Mouse (Mus musculus) neural tube, embryonic 12.5 days (tissue): Measurements from ENCODE around the gene Borcs7. TPM values are rescaled to one million over a fixed set of nuclear protein-coding genes. Genes with fewer than 3 reads are reported as not detected.

Experiments
- ATAC-seq: fragments of 200-750 bp; cut with Nextera tagmentation; 2 replicates; pipeline ENCODE4 v1.8.0; 2017; ENCODE audit warnings: low read depth, mild to moderate bottlenecking, moderate TSS enrichment, moderate library complexity; ENCODE audit not compliant: low FRiP score
- H3K27ac ChIP-seq: fragments of 300-500 bp; sonication (generic); 2 replicates; pipeline ENCODE4 v1.5.1; 2016
- H3K27me3 ChIP-seq: fragments of 300-500 bp; sonication (generic); replicated peaks from 2 replicates; pipeline ENCODE4 v1.6.1; 2016; ENCODE audit warnings: mild to moderate bottlenecking
- H3K36me3 ChIP-seq: fragments of 300-500 bp; sonication (generic); 2 replicates; pipeline ENCODE4 v1.6.1; 2016; ENCODE audit warnings: mild to moderate bottlenecking
- H3K4me1 ChIP-seq: fragments of 300-500 bp; sonication (generic); 2 replicates; pipeline ENCODE4 v1.6.1; 2016
- H3K4me2 ChIP-seq: fragments of 300-500 bp; sonication (generic); replicated peaks from 2 replicates; pipeline ENCODE4 v1.6.1; 2016; ENCODE audit warnings: mild to moderate bottlenecking
- H3K4me3 ChIP-seq: fragments of 300-500 bp; sonication (generic); 2 replicates; pipeline ENCODE4 v1.5.1; 2016
- H3K9ac ChIP-seq: fragments of 300-500 bp; sonication (generic); 2 replicates; pipeline ENCODE4 v1.6.1; 2016; ENCODE audit warnings: mild to moderate bottlenecking
- H3K9me3 ChIP-seq: fragments of 300-500 bp; sonication (generic); 2 replicates; pipeline ENCODE4 v1.6.1; 2016; ENCODE audit warnings: mild to moderate bottlenecking
- WGBS: fragments of 180-500 bp; shearing (Covaris S2); methylation state at CpG from one replicate; pipeline ENCODE4 v1.1.7; 2016; 5-methylcytosine and 5-hydroxymethylcytosine counted together
- polyA plus RNA-seq: library from polyadenylated mRNA; unstranded; fragments of >200 nt; fragmentation: Nextera tagmentation; extraction: Ambion mirVana; gene quantifications from 2 replicates; pipeline ENCODE4 v1.2.1, GENCODE M21; 2016

The Borcs7 gene
- polyA plus RNA-seq, 1 experiment from 2014 or later = 17.2 TPM

GRCm38 (mm10) chr19:46699011-46699481 lies 9.3 kb downstream of the Borcs7 start:
- no peak overlapping the region for H3K9ac ChIP-seq
- H3K4me3 ChIP-seq = no peak overlapping the region
- 81% methylated on average over 10 of the region's 10 CpGs for WGBS
- no peaks in the 10 kb centered on the region for H3K27me3 ChIP-seq
- ATAC-seq = no peak
- no peaks in the 10 kb centered on the region for H3K4me1 ChIP-seq
- no peak overlapping the region for H3K27ac ChIP-seq
- H3K4me2 ChIP-seq = no peak overlapping the region
- H3K9me3 ChIP-seq = no peaks in the 10 kb centered on the region
- H3K36me3 ChIP-seq = peaks cover 19% of the 10 kb centered on the region; the same call in 1 of the 2 replicates

GRCm38 (mm10) chr19:46701156-46701555 lies 11.4 kb downstream of the Borcs7 start:
- Histone ChIP-seq H3K4me2 (no peak overlapping the region), H3K36me3 (peaks cover 11% of the 10 kb centered on the region; the same call in 1 of the 2 replicates), H3K27me3 (no peaks in the 10 kb centered on the region), H3K4me3 (no peak overlapping the region), H3K4me1 (no peaks in the 10 kb centered on the region), H3K27ac (no peak overlapping the region), H3K9me3 (no peaks in the 10 kb centered on the region), H3K9ac (no peak overlapping the region)
- ATAC-seq = no peak
- 86% methylated on average over 9 of the region's 9 CpGs for WGBS

- Histone ChIP-seq H3K36me3 (peaks cover 2% of the 10 kb centered on the region; the same call in 1 of the 2 replicates), H3K4me3 (no peak overlapping the region), H3K4me2 (no peak overlapping the region), H3K9me3 (no peaks in the 10 kb centered on the region), H3K4me1 (peaks cover 10% of the 10 kb centered on the region; the same call in 1 of the 2 replicates), H3K27me3 (no peaks in the 10 kb centered on the region), H3K9ac (no peak overlapping the region), H3K27ac (no peak overlapping the region)
- WGBS = 67% methylated on average over 7 of the region's 7 CpGs
- no peak for ATAC-seq
Observed at GRCm38 (mm10) chr19:46705779-46706495, 16.2 kb downstream of the Borcs7 start.

- Histone ChIP-seq H3K9ac (no peak overlapping the region), H3K9me3 (no peaks in the 10 kb centered on the region), H3K27me3 (no peaks in the 10 kb centered on the region), H3K27ac (no peak overlapping the region), H3K4me1 (peaks cover 10% of the 10 kb centered on the region; the same call in 1 of the 2 replicates), H3K4me2 (peak overlapping the region; percentile 72), H3K4me3 (no peak overlapping the region), H3K36me3 (no peaks in the 10 kb centered on the region)
- no peak for ATAC-seq
- WGBS = 81% methylated on average over 9 of the region's 9 CpGs
Observed at GRCm38 (mm10) chr19:46706540-46707295, 17.0 kb downstream of the Borcs7 start.

- no peaks in the 10 kb centered on the region for H3K36me3 ChIP-seq
- H3K4me3 ChIP-seq = peak within 1 kb of the TSS; percentile 44
- peak within 1 kb of the TSS; percentile 72 for H3K4me2 ChIP-seq
- no peak for ATAC-seq
- no peaks in the 10 kb centered on the region for H3K9me3 ChIP-seq
- peaks cover 10% of the 10 kb centered on the region; the same call in 1 of the 2 replicates for H3K4me1 ChIP-seq
- WGBS = 17% methylated on average over 31 of the region's 31 CpGs
- peak within 1 kb of the TSS; percentile 61 for H3K9ac ChIP-seq
- H3K27ac ChIP-seq = no peak within 1 kb of the TSS
- no peaks in the 10 kb centered on the region for H3K27me3 ChIP-seq
Observed at GRCm38 (mm10) chr19:46707296-46708151, 17.8 kb downstream of the Borcs7 start, which contains the start of gene As3mt. Gene As3mt, plus strand, starts transcription at chr19:46707458.

- H3K9me3 ChIP-seq = no peaks in the 10 kb centered on the region
- H3K27ac ChIP-seq = no peak overlapping the region
- WGBS = 88% methylated on average over 4 of the region's 4 CpGs
- no peak overlapping the region for H3K4me2 ChIP-seq
- no peaks in the 10 kb centered on the region for H3K27me3 ChIP-seq
- H3K4me3 ChIP-seq = no peak overlapping the region
- no peak overlapping the region for H3K9ac ChIP-seq
- H3K4me1 ChIP-seq = peaks cover 10% of the 10 kb centered on the region; the same call in 1 of the 2 replicates
- H3K36me3 ChIP-seq = no peaks in the 10 kb centered on the region
- no peak for ATAC-seq
Observed at GRCm38 (mm10) chr19:46710614-46711013, 20.9 kb downstream of the Borcs7 start.

- H3K4me1 ChIP-seq = no peaks in the 10 kb centered on the region
- 0 out of 2 replicates have a peak, but pooled peaks cover 7% of the 10 kb centered on the region for H3K9me3 ChIP-seq
- no peaks in the 10 kb centered on the region for H3K27me3 ChIP-seq
- no peak overlapping the region for H3K27ac ChIP-seq
- no peak overlapping the region for H3K9ac ChIP-seq
- ATAC-seq = no peak
- 91% methylated on average over 8 of the region's 8 CpGs for WGBS
- no peak overlapping the region for H3K4me3 ChIP-seq
- H3K4me2 ChIP-seq = no peak overlapping the region
- H3K36me3 ChIP-seq = peaks cover 9% of the 10 kb centered on the region
Observed at GRCm38 (mm10) chr19:46714234-46714633, 24.5 kb downstream of the Borcs7 start.

GRCm38 (mm10) chr19:46715016-46715415 lies 25.3 kb downstream of the Borcs7 start:
- H3K4me1 ChIP-seq = no peaks in the 10 kb centered on the region
- H3K4me3 ChIP-seq = no peak overlapping the region
- H3K4me2 ChIP-seq = no peak overlapping the region
- H3K27ac ChIP-seq = no peak overlapping the region
- H3K9ac ChIP-seq = no peak overlapping the region
- peaks cover 9% of the 10 kb centered on the region for H3K36me3 ChIP-seq
- 0 out of 2 replicates have a peak, but pooled peaks cover 7% of the 10 kb centered on the region for H3K9me3 ChIP-seq
- H3K27me3 ChIP-seq = no peaks in the 10 kb centered on the region
- WGBS = 90% methylated on average over 8 of the region's 8 CpGs
- no peak for ATAC-seq

GRCm38 (mm10) chr19:46718150-46718549 lies 28.4 kb downstream of the Borcs7 start:
- no peak for ATAC-seq
- 90% methylated on average over 4 of the region's 4 CpGs for WGBS
- H3K4me1 ChIP-seq = no peaks in the 10 kb centered on the region

GRCm38 (mm10) chr19:46724411-46724810 lies 34.7 kb downstream of the Borcs7 start:
- no peaks in the 10 kb centered on the region for H3K9me3 ChIP-seq
- no peak overlapping the region for H3K4me3 ChIP-seq
- H3K27me3 ChIP-seq = no peaks in the 10 kb centered on the region
- WGBS = 71% methylated on average over 11 of the region's 11 CpGs
- peaks cover 3% of the 10 kb centered on the region for H3K4me1 ChIP-seq
- H3K36me3 ChIP-seq = no peaks in the 10 kb centered on the region; the same call in 1 of the 2 replicates
- H3K4me2 ChIP-seq = no peak overlapping the region
- H3K27ac ChIP-seq = no peak overlapping the region
- H3K9ac ChIP-seq = no peak overlapping the region
- ATAC-seq = no peak

More at GRCm38 (mm10) chr19:46718150-46718549, 28.4 kb downstream of the Borcs7 start:
- Histone ChIP-seq H3K9me3 (0 out of 2 replicates have a peak, but pooled peaks cover 7% of the 10 kb centered on the region), H3K27ac (no peak overlapping the region), H3K4me2 (no peak overlapping the region), H3K27me3 (no peaks in the 10 kb centered on the region), H3K9ac (no peak overlapping the region), H3K36me3 (peaks cover 9% of the 10 kb centered on the region), H3K4me3 (no peak overlapping the region)

- H3K4me3 ChIP-seq = no peak overlapping the region
- no peak overlapping the region for H3K27ac ChIP-seq
- H3K9me3 ChIP-seq = no peaks in the 10 kb centered on the region
- peaks cover 3% of the 10 kb centered on the region for H3K4me1 ChIP-seq
- H3K36me3 ChIP-seq = no peaks in the 10 kb centered on the region; the same call in 1 of the 2 replicates
- WGBS = 95% methylated on average over 8 of the region's 8 CpGs
- no peak overlapping the region for H3K9ac ChIP-seq
- no peak overlapping the region for H3K4me2 ChIP-seq
- no peak for ATAC-seq
- no peaks in the 10 kb centered on the region for H3K27me3 ChIP-seq
Observed at GRCm38 (mm10) chr19:46726142-46726541, 36.4 kb downstream of the Borcs7 start.
